Mouse (Mus musculus): Measurements from ENCODE around the gene Arhgef18.

Gene Arhgef18

DNA sequence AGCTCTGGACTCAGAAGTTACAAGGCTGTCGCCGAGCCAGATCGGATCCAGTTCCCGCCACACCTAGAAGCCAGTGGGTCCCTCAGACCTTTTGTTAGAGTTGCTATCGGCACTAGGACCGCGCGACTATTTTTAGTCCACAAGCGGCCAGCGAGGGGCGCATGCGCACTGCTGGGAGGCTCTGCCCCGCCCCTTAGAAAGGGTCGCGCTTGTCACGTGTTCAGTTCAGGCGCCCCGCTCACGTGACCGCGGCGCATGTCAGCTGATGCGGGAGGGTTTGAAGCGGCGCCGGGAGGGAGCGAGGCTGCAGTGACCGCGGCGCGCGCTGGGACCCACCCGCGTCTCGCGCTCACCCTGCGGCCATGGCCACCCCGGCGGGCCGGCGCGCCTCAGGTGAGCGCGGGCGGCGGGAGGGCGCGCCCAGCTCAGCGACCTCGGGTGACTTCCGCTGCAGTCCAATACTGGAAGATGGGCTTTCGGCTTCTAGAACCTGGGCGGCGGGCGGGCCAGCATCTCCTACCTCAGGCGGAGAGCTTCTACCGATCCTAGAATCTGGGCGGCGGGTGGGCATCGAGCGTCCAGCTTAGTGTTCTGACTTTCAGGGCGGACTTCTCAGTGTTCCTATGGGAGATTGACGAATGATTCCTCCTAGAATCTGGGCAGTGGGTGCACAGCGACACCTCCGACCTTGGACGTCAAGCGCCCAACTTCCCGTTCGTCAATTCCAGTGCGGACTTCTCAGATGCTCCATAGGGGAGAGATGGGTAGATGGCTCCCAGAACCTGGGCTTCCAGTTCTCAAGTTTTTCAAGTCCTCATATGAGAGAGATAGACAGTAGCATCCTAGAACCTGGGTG is 107.7 kb downstream of the Arhgef18 start, which contains the start of gene Mcoln1:
Gene Mcoln1 (plus strand): TSS at position 223 of the 856 bp plus-strand sequence.
- DNase-seq (ENCODE audit: low spot score), result peak; percentile 98

DNA sequence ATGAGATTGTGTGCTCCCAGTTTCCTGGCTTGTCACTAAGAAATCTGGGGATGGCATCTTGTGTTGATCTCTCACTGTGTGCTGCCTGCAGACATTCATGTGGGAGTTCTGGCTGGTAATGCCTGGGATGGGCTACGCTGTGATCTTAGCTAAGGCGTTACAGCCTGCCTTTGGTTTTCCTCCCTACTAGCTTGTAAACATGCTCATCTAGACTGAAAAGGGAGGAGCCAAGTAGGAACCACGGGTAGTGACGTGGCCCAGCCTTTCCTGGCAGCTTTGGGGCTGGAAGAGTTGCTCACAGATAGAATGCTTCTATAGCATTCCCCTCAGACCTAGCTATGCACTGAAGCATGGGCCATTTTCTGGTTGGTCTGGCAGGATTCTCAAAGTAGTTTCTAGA is 109.4 kb downstream of the Arhgef18 start:
- DNase-seq (ENCODE audit: low spot score), result no peak

Measured in c-Kit-positive CD71-positive TER-119-positive erythroid progenitor cells, embryonic 14.5 days (primary cell).